Mouse (Mus musculus) olfactory bulb, adult 2 months (tissue): ENCODE data around the gene Atp8a2.

Experiments
- CTCF ChIP-seq: fragments of 200-500 bp; IDR thresholded peaks from 2 replicates; pipeline ENCODE4 v1.5.1; 2012; ENCODE audit warnings: low read depth, mild to moderate bottlenecking, low read length, moderate library complexity; ENCODE audit not compliant: insufficient read depth
- POLR2A ChIP-seq: fragments of 200-500 bp; IDR thresholded peaks from 2 replicates; pipeline ENCODE4 v1.6.1; 2012; ENCODE audit warnings: mild to moderate bottlenecking, low read depth, low read length, moderate library complexity; ENCODE audit not compliant: insufficient read depth

DNA sequence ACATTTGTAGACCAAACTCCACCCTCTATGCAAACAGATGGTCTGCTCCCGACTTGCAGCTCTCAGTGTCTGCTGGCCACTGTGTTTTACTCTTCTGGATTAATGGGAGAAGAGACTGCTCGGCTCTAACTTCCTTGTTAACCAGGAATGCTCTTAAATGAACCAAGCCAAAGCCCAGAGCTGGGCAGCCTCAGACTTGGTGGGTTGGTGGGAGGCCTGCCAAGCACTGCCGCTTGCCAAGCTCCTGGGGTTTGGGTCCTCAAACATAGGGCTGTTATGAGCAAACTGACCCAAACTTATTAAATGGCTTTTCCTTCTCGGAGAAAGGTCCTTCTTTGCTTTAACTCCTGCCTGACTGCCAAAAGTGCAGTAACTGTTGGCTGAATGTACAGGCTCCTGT lies 390.1 kb downstream of the Atp8a2 start:
- TF ChIP-seq CTCF (no peak), POLR2A (no peak)
